Mouse (Mus musculus): ENCODE data around the gene 2010109A12Rik.
A peak's percentile ranks its signal among the peaks of the same experiment; 100 is the strongest.

2010109A12Rik gene

DNA sequence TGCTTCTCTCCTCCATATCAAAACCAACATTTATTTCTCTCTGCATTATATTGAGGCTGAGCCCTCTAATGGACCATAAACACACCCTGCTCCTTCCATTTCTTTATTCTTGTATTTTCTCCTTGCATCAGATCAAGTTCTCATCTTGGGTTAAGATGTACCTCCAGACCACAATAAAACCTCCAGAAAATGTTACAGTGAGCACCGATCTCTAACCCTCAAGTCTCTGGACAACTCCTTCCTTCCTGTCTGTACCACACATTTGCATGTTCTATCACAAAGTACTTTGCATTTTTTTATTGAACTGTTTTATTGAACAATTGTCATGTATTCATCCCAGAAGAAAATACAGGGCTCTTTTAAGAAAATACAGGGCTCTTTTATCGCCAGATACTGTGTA lies 23.2 kb downstream of the 2010109A12Rik start:
- no peak for DNase-seq (ENCODE audit: inconsistent age in 2 of 2, low spot score in 1 of 2)

DNA sequence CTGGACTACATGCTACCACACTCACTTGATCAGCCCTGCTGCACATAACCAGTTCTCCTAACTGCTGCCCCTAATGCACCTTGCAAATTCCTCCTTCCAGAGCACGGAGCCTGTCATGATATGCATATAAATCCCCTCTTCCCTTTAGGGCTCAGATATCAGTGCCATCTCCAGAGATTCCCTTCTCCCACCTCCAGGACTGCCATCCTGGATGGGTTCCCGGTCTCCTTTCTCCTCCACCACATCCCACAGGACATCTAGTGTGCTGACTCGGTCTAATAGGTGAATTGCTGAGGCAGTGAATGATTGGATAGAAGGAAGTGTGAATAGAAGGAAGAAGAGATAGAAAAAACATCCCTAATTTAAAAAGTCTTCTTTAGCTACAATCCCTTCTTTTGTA lies 25.4 kb downstream of the 2010109A12Rik start:
- DNase-seq (ENCODE audit: inconsistent age in 2 of 2, low spot score in 1 of 2) = no peak

DNA sequence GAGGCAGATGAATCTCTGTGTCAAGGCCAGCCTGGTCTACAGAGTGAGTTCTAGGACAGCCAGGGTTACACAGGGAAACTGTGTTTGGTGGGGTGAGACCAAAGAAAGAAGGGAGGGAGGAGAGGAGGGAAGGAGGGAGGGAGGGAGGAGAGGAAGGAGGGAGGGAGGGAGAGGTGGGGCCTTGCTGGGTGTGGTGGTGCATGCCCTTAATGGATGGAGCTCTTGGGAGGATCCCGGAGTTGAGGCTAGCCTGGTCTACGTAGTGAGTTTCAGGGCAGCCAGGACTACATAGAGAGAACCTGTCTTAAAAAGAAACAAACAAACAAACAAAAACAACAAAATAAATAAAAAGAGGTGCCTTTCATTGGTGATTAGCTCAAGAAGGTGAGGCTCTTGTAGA lies 26.5 kb downstream of the 2010109A12Rik start:
- DNase-seq (ENCODE audit: inconsistent age in 2 of 2, low spot score in 1 of 2) = no peak

DNA sequence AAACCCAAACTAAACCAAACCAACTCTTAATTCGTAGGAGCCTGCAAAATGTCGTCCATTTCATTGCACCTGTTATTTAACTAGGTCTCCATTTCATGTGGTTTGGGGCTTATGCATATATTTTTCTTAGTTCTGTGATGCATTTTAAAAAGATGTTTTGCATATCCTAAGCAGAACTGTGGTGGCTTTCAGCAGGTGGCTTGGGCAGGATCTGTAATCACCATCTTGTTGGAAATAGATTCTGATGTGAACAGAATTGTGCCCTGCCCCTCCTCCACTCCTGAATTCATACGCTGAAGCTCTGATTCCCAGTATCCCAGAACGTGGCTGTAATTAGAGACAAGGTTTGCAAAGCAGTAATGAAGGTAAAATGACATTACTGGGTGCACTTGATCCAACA lies 27.8 kb downstream of the 2010109A12Rik start:
- DNase-seq (ENCODE audit: inconsistent age in 2 of 2, low spot score in 1 of 2) = no peak

DNA sequence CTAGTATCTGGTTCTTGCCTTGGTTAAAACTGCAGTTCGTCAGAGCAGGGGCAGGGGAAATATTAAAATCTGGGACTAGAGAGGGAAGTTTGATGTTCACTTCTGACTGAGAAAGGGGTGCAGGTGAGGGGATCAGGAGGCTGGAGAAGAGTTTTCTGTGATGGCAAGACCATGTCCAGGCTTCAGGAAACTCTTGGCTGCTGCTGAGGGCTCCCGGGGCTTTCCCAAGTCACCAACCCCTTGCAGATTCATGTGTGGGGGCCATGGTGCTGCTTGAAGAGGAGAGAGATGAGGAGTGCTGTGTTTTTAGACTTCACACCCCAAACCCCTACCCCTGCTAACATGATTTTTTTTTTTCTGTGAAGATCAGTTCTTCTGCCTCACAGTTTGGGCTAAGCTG lies 28.3 kb downstream of the 2010109A12Rik start:
- DNase-seq (ENCODE audit: inconsistent age in 2 of 2, low spot score in 1 of 2) = no peak

DNA sequence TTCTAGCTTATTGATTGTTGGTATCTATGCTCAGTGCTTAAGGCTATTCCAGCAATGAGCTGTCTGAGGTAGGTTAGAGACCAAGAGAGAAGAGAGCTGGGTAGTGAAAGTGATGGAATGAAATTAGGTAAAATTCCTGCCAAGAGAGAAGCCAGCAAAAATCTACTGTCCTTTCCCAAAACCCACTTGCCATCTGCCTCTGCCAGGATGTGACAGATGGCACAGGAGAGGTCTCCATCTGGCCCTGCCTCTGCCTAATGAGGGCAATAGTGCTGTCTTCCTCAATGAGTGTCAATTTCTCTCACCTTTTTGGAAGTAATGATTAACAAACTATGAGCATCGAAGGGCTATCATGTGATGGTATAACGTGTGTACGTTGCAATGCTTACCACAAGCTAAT lies 29.6 kb downstream of the 2010109A12Rik start:
- DNase-seq (ENCODE audit: inconsistent age in 2 of 2, low spot score in 1 of 2) = no peak

DNA sequence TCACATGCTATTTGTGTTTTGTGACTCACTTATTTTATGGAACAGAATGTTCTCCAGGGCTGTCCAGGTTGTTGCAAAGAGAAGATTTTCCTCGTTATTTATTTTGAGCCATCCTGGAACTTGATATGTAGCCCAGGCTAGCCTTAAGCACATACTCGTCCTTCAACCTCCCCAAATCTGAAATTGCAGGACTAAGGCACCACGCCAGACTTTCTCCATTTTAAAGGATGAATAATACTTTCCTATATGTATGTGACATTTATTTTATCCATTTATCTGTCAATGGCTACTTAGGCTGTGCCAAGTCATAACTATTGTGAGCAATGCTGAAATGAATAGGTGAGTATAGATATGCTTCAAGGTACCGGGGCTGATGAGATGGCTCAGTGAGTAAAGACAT lies 30.2 kb downstream of the 2010109A12Rik start:
- no peak for DNase-seq (ENCODE audit: inconsistent age in 2 of 2, low spot score in 1 of 2)

DNA sequence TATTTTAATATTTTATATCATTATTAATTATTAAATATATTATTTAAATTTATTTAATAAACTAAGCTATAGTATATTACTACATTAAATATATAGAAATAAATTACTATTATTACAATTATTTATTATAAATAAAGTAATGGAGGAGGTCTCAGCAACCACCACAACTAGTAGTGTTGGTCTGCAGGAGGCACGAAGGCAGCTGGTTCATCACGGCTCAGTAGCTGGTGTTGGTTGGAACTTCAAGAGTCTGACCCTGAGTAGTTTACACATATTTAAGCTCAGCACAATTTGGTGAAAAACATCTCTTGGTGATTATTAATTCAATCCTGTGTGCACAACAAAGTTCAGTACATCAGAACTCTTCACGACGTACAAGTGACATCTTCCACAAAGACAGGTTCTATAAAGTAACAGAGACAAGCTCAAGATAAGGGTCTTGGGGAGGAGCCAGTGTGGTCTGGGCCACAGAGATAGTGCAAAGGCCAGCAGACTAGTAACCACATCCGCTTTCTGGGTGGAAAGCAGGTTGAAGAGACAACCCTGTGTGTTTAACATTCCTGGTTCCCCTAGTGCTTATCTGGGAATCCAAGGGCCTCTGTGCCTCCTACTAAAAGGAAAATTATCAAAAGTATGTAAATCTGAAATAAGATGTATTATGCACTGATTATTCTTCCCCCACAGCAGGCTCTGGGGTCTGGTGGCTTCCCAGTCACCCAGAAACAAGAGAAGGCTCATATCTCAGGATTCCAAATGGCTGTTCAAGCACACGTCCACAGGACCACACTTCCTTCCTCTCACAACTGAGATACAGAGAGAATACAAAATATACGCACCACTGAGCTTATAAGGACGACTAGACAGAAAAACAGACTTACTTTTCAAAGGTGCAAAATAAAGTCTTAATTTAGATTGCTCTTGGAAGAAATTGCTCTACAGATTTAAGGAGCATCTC lies 33.5 kb downstream of the 2010109A12Rik start:
- DNase-seq (ENCODE audit: inconsistent age in 2 of 2, low spot score in 1 of 2) = no peak

DNA sequence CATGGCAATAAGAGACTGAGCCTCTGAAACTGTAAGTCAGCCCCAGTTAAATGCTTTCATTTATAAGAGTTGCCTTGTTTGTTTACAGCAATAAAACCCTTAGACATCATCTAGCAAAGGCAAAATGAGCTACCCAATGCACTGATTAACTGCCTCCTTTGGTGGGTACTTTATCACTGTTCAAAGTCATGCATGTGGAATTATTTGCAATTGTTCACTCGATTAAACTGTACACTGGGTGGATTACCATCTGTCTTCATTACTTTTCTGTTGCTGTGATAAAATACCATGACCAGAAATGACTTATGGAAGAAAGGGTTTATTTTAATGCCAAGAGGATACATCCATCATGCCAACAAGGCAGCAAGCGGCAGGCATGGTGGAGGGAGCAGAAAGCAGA lies 39.0 kb downstream of the 2010109A12Rik start:
- no peak for DNase-seq (ENCODE audit: inconsistent age in 2 of 2, low spot score in 1 of 2)

DNA sequence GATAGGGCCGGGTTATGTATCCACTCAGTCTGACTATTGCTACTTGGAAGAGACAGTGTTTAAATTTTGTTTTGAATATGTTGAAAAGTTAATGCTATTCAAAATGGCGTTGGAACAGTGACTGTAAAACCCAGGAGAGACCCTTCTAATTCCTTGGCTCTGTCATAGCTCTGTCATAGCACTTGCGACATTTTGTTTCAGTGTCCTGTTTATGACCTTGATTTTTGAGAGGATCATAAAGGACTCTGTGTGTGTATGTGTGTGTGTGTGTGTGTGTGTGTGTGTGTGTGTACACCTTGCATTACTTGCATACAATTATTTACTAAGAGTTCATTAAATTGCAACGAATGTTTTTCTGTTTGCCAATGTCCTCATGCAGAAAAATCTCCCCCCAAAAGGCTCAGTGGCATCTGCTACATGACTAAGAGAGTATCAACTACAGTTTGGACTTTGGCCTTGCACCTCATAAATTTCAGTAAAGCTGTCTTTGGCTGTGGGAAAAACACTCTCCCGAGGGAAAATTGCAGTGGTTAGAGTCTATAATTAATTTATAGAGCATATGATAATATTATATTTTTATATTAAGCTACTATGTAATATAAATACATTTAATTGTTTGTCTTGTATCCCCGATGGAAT lies 43.7 kb downstream of the 2010109A12Rik start:
- no peak for DNase-seq (ENCODE audit: inconsistent age in 2 of 2, low spot score in 1 of 2)

DNA sequence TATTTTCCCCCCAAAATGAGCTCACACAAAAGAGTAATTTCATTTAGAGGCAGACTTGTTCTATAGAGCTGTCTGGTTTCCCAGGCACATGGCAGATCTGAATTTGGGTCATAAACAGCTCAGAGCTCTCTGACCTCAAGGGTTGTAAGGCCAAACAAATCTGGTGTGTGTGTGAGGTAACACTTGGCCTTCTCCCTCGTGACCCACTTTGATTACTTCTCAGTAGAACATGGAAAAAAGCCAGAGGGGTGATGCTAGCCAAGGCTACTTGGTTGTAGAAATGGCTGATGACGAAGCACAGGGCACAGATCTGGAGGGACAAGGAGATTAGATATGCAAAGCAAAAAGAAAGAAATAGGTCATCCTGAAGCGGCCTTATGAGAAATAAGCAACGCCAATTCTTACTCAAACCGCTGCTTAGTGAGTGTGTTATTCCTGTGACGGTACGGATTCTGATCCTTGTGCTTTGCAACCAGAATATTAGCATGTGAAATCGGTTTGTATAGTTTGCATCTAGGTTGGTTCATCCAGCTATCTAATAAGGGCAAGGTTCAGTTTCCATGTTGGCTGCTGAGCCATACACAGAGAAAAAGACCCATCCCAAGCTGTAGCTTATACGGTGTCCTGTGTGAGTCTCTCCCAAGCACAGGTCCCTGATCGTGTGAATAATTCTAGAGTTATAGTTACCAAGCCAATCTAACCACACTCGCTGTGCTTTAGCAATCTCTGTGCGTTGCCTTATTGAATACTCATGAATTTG lies 44.9 kb downstream of the 2010109A12Rik start:
- DNase-seq (ENCODE audit: inconsistent age in 2 of 2, low spot score in 1 of 2) = peak; percentile 69 to 94

DNA sequence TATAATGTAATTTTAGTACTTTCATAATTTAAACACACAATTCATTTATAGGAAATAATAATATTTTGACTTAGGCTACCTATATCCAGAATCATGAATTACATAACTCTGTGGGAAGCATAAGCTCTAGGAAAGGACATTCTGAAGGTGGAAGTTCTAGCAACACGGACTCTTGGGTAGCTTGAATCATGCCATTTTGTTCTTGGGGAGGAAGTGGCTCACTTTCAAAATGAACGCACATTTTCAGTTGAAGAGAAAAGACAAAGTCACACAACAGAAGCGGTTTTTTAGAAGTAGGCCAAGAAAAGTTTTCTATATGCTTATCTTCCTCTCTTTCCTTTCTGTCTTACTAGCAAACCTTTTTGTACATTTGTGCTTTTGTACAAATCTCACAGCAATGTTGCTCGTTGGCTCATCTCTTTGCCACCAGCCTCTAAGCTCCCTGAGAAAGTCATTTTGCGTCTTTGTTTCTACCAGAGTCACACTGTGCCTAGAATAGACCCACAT lies 49.5 kb downstream of the 2010109A12Rik start:
- DNase-seq (ENCODE audit: inconsistent age in 2 of 2, low spot score in 1 of 2) = no peak

DNA sequence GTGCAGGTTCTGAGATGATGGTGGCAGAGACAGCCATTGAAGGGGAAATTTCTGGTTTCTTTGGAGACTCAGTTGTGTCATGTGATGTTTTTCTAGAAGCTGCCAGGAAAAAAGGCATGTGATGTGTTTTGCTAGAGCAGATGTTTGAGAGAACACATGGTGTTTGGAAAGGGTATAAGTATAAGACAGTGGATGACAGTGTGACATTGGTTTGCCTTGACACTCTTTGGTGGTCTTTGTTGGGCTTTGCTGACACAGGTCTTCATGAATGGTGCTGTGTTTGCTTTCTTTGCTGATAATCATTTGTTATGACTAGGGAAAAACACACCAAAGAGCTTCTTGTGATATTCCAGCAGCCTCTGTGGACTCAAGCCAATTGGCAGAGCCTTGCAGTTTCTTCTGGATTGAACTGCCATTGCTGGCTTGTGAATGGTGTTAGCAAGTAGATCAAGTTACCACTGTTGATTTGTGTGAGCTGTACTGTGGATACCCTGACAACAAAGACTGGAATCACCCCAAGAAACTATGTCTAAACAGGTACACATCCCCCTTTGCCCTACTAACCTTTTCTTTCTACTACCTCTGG lies 50.6 kb downstream of the 2010109A12Rik start:
- DNase-seq (ENCODE audit: inconsistent age in 2 of 2, low spot score in 1 of 2) = no peak

DNA sequence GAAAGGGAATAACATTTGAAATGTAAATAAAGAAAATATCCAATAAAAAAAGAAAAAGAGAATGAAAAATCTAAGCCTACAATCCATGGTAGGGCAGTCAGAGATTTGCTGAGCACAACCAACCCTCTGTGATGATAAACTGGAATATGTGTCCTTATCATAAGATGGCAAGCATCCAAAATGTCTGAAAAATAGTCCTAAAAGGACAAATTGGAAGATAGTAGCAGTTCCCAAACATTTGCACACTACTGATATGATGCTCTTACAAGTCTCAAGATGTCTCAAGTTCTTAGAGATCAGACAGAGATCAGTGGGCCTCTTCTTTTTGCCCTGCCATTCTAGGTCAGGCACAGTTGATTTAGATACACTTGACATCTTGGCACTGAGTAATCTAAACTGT lies 53.0 kb downstream of the 2010109A12Rik start:
- no peak for DNase-seq (ENCODE audit: inconsistent age in 2 of 2, low spot score in 1 of 2)

DNA sequence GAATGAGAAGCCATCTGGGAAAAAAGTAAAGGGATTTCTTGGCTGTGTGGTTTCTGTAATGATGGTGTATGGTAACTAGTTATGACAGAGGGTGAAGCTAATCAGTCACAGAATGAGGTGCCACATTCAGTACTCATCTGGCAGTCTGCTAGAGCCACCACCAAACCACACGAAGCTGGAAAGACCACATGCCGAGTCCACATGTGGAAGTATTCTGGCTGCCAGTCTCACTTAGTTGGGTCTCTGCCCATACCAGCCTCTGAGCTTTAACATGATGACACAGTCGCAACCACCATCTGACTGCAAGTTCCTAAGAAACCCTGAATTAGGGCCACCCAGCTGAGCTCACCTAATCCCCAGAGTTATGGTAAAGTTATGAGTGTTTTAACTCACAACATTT lies 54.7 kb downstream of the 2010109A12Rik start:
- DNase-seq (ENCODE audit: inconsistent age in 2 of 2, low spot score in 1 of 2) = no peak

DNA sequence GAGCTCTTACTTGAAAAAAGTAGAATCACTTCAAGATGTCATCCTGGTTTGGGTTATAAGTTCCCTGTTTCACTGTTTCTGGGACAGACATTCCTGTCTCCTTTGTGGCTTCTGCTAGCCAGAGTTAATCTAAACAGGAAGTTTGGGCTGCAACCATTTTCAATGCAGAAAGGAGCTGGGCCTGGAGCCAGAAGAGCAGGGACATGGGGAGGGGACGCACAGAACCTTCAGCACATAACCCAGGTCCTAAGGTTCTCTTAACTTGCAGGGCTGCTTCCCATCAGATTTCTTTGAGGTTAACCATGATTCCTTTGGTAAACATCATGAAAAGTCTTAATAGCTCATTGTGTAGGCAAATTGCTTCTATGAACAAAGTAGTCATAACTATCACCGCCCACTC lies 56.4 kb downstream of the 2010109A12Rik start:
- no peak for DNase-seq (ENCODE audit: inconsistent age in 2 of 2, low spot score in 1 of 2)

Measured in adrenal gland, adult (tissue).